Mouse (Mus musculus) heart, postnatal 0 days (tissue): ENCODE measurements around the gene Cks1brt.

Source experiments
- CTCF ChIP-seq: IDR thresholded peaks from 2 replicates; pipeline ENCODE4 v1.5.1; 2016; ENCODE audit warnings: antibody characterized with exemption, control low read depth, low read depth
- EP300 ChIP-seq: IDR thresholded peaks from 2 replicates; pipeline ENCODE4 v1.6.1; 2016; ENCODE audit warnings: antibody characterized with exemption, low read depth

DNA sequence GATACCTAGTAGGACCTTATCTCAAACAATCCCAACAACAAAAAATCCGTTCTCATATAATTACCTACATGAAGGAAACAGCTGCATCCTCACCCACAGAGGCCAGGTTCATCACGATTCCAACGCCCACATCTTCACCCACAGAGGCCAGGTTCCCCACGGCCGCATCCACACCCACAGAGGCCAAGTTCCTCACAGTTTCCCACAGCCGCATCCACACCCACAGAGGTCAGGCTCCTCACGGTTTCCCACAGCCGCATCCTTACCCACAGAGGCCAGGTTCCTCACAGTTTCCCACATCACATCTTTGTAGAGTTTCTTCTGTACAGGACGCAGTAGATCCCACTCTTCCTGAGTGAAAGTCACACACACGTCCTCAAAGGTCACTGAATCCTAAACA, 38.5 kb upstream of the Cks1brt start:
- no peak for TF ChIP-seq CTCF
- no peak for TF ChIP-seq EP300
